Mouse (Mus musculus): Measurements from ENCODE around the gene Entpd4b. TPM values are rescaled to one million over a fixed set of nuclear protein-coding genes. Genes with fewer than 3 reads are reported as not detected.

The Entpd4b gene
- polyA plus RNA-seq, 1 experiment, result 4.1 TPM

Other genes starting within 250 kb of the Entpd4b start
- gene Gm16867, start 52.1 kb upstream of the Entpd4b start, polyA plus RNA-seq (2012; ENCODE audit: insufficient read depth, low replicate concordance), result not detected in 2 replicates
- not detected in 2 replicates for gene Gm27179, start 42.9 kb upstream of the Entpd4b start, polyA plus RNA-seq (2012; ENCODE audit: insufficient read depth, low replicate concordance)